Mouse (Mus musculus) forebrain, embryonic 12.5 days (tissue): Measurements from ENCODE around the gene Slc35b2. TPM values are rescaled to one million over a fixed set of nuclear protein-coding genes. Genes with fewer than 3 reads are reported as not detected.
A peak's percentile ranks its signal among the peaks of the same experiment; 100 is the strongest.

Experiments
- ATAC-seq: fragments of 200-750 bp; cut with Nextera tagmentation; 2 replicates; pipeline ENCODE4 v1.8.0; 2017; ENCODE audit warnings: moderate TSS enrichment; ENCODE audit not compliant: low FRiP score
- H3K27ac ChIP-seq: fragments of 300-500 bp; sonication (generic); 2 replicates; pipeline ENCODE4 v1.5.1; 2016; ENCODE audit warnings: mild to moderate bottlenecking
- H3K27me3 ChIP-seq: fragments of 300-500 bp; sonication (generic); 2 replicates; pipeline ENCODE4 v1.6.1; 2016; ENCODE audit warnings: mild to moderate bottlenecking
- H3K36me3 ChIP-seq: fragments of 300-500 bp; sonication (generic); replicated peaks from 2 replicates; pipeline ENCODE4 v1.6.1; 2016; ENCODE audit warnings: mild to moderate bottlenecking
- H3K4me1 ChIP-seq: fragments of 300-500 bp; sonication (generic); 2 replicates; pipeline ENCODE4 v1.6.1; 2016
- H3K4me2 ChIP-seq: fragments of 300-500 bp; sonication (generic); 2 replicates; pipeline ENCODE4 v1.6.1; 2016; ENCODE audit warnings: mild to moderate bottlenecking, moderate library complexity
- H3K4me3 ChIP-seq: fragments of 300-500 bp; sonication (generic); replicated peaks from 2 replicates; pipeline ENCODE4 v1.5.1; 2016; ENCODE audit warnings: mild to moderate bottlenecking
- H3K9ac ChIP-seq: fragments of 300-500 bp; sonication (generic); 2 replicates; pipeline ENCODE4 v1.6.1; 2016; ENCODE audit warnings: mild to moderate bottlenecking
- H3K9me3 ChIP-seq: fragments of 300-500 bp; sonication (generic); 2 replicates; pipeline ENCODE4 v1.6.1; 2016
- WGBS: fragments of 180-500 bp; shearing (Covaris S2); methylation state at CpG from one replicate; pipeline ENCODE4 v1.1.7; 2016; 5-methylcytosine and 5-hydroxymethylcytosine counted together
- polyA plus RNA-seq: library from polyadenylated mRNA; unstranded; fragments of >200 nt; fragmentation: Nextera tagmentation; extraction: Ambion mirVana; gene quantifications from 2 replicates; pipeline ENCODE4 v1.2.1, GENCODE M21; 2016

Slc35b2 gene
- 91.0 and 91.7 TPM in 2 replicates for polyA plus RNA-seq

DNA sequence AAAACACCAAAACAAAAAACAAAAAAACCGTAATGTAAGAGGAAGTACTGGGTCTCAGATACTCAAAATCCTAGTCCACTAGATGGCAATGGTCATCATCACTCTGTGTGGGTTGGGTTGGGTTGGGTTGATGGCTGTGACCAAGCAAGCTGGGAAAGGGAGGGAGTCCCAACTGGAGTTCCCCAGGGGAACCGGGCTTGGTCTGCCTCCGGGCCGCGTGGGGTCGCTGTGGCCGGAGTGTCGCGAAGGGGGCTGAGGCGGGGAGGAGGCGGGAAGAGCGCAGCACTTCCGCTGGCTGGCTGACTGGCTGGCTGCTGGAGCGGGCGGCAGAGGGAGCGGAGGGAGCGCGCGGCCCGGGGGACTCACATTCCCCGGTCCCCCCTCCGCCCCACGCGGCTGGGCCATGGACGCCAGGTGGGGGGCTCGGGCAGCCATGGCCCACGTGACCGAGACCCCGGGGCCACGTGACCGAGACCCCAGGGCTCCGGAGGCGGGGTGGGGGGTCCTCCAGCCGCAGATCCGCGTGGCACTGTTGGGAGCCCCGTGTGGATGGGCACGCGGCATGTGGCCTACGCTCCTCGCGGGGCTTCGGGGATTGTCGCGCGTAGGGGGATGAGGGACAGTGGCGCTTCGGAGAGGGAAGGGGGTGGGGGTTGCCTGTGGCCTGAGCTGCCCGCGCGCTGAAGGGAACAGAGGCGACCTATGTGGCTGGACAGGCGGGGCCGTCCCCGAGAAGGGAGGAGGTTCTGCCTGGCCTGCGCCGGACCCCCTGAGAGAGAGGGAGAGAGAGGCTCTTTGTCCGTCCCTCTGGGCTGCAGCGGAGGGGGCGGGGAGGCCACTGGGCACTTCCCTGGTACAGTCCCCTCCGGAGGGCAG lies at the start of gene Slc35b2:
Slc35b2 (plus strand) TSS at position 220 of the 876 bp plus-strand sequence.
- WGBS, result 3% methylated on average over 49 of the region's 61 CpGs
- Histone ChIP-seq H3K27ac (peak within 1 kb of the TSS; percentile 92), H3K9me3 (no peaks in the 10 kb centered on the region), H3K27me3 (no peaks in the 10 kb centered on the region; the same call in 1 of the 2 replicates), H3K9ac (peak within 1 kb of the TSS; percentile 95), H3K4me1 (peaks cover 34% of the 10 kb centered on the region), H3K4me2 (peak within 1 kb of the TSS; percentile 74), H3K36me3 (peaks cover 36% of the 10 kb centered on the region), H3K4me3 (peak within 1 kb of the TSS; percentile 83)
- peak; percentile 90 for ATAC-seq

DNA sequence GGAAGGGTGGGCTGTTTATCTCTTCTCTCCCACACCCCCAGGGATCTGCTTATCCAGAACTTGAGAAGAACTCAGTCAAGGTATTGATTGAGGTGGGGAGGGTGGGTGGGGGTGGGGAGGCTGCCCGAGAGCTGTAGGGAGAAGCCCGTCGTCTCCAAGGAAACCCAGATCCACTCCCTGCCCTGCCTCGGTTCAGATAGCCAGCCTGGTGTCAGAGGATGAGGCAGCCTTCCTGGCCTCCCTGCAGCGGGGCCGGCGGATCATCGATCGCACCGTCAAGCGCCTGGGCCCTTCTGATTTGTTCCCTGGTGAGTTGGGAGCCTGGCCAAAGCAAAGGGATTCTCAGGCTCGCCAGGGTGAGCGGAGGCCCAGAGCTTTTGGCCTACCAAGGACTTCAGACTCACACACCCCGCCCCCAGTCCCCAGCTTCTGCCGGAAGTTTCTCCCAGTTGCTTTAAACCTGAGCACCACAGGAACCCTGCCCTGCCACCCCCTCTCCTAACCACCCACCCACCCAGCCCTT lies 48.4 kb upstream of the Slc35b2 start:
- ATAC-seq, result no peak
- Histone ChIP-seq H3K27ac (no peak overlapping the region), H3K36me3 (peaks cover 26% of the 10 kb centered on the region), H3K9ac (no peak overlapping the region), H3K27me3 (no peaks in the 10 kb centered on the region), H3K4me2 (no peak overlapping the region), H3K4me1 (no peaks in the 10 kb centered on the region), H3K4me3 (no peak overlapping the region), H3K9me3 (no peaks in the 10 kb centered on the region)
- WGBS, result 51% methylated on average over 15 of the region's 15 CpGs

DNA sequence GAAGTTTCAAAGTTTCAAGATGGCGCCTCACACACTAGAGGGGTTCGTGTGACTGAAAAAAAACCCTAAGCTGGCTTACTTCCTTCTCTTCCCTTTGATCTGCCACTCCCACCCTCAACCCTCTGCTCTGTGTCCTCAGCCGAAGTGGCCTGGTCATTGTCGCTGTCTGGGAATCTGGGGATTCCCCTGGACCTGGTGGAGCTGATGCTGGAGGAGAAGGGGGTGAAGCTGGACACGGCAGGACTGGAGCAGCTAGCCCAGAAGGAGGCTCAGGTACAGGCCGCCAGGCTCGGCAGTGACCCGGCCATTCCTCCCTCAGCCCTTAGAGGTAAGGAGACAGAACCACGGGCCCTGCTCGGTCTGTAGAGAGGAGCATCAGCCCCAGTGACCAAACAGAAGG lies 47.9 kb upstream of the Slc35b2 start:
- peaks cover 29% of the 10 kb centered on the region for H3K36me3 ChIP-seq
- no peak overlapping the region for H3K4me2 ChIP-seq
- 88% methylated on average over 10 of the region's 10 CpGs for WGBS
- H3K27ac ChIP-seq, result no peak overlapping the region
- no peak overlapping the region for H3K4me3 ChIP-seq
- H3K4me1 ChIP-seq, result no peaks in the 10 kb centered on the region
- H3K9me3 ChIP-seq, result no peaks in the 10 kb centered on the region
- H3K27me3 ChIP-seq, result no peaks in the 10 kb centered on the region
- no peak overlapping the region for H3K9ac ChIP-seq
- ATAC-seq, result no peak

DNA sequence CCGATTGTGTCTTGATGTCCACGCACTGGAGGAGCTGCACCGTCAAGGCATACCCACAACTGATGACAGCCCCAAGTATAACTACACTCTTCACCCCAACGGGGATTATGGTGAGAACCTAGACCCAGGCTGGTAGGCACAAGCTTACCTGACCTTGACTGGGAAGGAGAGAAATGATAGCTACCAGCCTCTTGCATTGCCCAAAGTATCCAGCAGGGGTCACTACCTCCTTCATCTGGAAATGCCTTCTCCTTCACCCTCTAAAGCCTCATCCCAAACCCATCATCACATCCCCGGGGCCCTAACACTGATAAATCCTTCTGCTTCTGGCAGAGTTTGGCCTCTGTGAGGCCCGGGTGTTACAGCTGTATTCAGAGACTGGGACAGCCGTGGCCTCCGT lies 47.2 kb upstream of the Slc35b2 start:
- no peak overlapping the region for H3K27ac ChIP-seq
- ATAC-seq, result peak; percentile 51
- H3K4me2 ChIP-seq, result no peak overlapping the region
- peaks cover 31% of the 10 kb centered on the region for H3K36me3 ChIP-seq
- no peaks in the 10 kb centered on the region for H3K27me3 ChIP-seq
- H3K4me3 ChIP-seq, result no peak overlapping the region
- H3K9me3 ChIP-seq, result no peaks in the 10 kb centered on the region
- no peak overlapping the region for H3K9ac ChIP-seq
- 59% methylated on average over 8 of the region's 8 CpGs for WGBS
- no peaks in the 10 kb centered on the region for H3K4me1 ChIP-seq

DNA sequence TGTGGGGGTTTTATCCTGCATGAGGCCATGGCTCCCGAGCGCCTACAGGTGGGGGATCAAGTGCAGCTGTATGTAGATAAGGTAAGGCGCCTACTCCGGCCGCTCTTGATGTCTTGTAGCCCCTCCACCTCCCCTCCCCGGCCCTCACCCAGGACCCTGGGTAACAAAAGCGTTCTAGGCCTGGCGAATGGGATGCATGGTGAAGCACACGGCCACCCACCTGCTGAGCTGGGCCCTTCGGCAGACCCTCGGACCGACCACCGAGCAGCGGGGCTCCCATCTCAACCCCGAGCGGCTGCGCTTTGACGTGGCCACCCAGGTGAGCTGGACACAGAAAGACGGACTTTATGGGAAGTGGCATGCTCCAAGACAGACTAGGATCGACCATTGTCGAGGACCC lies 46.5 kb upstream of the Slc35b2 start:
- no peaks in the 10 kb centered on the region for H3K9me3 ChIP-seq
- no peak overlapping the region for H3K4me3 ChIP-seq
- no peaks in the 10 kb centered on the region; the same call in 1 of the 2 replicates for H3K4me1 ChIP-seq
- H3K27me3 ChIP-seq, result no peaks in the 10 kb centered on the region
- ATAC-seq, result no peak
- H3K27ac ChIP-seq, result no peak overlapping the region
- no peak overlapping the region for H3K4me2 ChIP-seq
- WGBS, result 93% methylated on average over 21 of the region's 21 CpGs
- no peak overlapping the region for H3K9ac ChIP-seq
- peaks cover 31% of the 10 kb centered on the region for H3K36me3 ChIP-seq

DNA sequence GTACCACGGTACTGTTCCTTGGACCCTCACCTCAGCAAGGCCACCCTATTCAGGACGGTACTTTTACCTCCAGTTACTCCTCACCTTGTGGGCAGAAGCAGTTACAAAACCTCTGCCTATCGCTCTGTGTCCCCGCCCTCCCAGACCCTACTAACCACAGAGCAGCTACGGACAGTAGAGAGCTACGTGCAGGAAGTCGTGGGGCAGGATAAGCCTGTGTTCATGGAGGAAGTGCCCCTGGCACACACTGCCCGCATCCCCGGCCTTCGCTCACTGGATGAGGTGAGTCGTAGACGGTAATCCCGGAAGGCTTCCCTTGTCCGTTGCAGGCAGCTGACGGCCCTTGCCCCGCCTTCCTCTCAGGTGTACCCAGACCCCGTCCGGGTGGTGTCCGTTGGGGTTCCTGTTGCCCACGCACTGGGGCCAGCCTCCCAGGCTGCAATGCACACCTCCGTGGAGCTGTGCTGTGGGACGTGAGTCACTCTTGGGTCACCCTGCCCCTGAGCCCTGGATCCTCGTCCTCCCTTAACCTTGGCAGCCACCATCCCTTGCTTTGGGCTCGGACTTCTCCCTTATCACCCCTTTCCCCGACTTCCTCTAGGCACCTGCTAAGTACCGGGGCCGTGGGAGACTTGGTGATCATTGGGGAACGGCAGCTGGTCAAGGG lies 46.0 kb upstream of the Slc35b2 start:
- H3K27me3 ChIP-seq, result no peaks in the 10 kb centered on the region
- no peaks in the 10 kb centered on the region for H3K9me3 ChIP-seq
- WGBS, result 93% methylated on average over 28 of the region's 28 CpGs
- no peak overlapping the region for H3K4me2 ChIP-seq
- ATAC-seq, result no peak
- peaks cover 3% of the 10 kb centered on the region for H3K4me1 ChIP-seq
- H3K9ac ChIP-seq, result no peak overlapping the region
- H3K4me3 ChIP-seq, result no peak overlapping the region
- H3K36me3 ChIP-seq, result peaks cover 31% of the 10 kb centered on the region
- H3K27ac ChIP-seq, result no peak overlapping the region

DNA sequence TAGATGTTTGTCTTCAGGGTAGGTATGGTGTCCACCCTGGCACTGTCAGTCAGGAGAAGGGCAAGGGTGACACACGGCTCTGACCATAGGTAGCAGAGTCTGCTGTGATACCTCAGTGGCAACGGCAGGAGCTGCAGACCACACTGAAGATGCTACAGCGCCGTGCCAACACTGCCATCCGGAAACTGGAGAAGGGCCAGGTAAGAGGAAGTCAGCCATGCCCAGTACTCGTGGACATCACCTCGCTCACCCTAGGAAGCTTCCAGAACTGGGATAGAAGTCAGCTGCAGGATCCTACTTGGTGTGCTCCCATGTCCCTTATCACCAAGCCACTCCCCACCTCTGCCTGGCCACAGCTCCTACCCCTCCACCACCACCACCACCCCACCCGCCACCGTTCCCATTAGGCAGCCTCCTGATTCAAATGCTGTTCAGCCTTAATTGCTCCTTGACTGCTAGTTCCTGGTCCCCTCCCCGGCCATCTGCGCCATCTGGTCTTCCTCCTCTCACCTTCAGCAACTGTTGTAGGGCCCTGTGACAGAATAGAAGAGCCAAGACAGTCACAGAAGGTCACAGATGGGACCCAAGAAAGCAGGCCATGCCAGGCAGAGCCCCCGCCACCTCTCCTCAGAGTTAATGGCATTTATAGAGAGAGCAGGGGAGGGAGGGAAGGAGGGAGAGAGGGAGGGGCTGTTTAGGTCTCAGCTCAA lies 44.8 kb upstream of the Slc35b2 start:
- no peak for ATAC-seq
- H3K27ac ChIP-seq, result no peak overlapping the region
- no peak overlapping the region for H3K4me3 ChIP-seq
- H3K36me3 ChIP-seq, result peaks cover 31% of the 10 kb centered on the region
- no peak overlapping the region for H3K9ac ChIP-seq
- no peaks in the 10 kb centered on the region for H3K9me3 ChIP-seq
- peaks cover 11% of the 10 kb centered on the region for H3K4me1 ChIP-seq
- 84% methylated on average over 12 of the region's 12 CpGs for WGBS
- H3K4me2 ChIP-seq, result no peak overlapping the region
- H3K27me3 ChIP-seq, result peaks cover 8% of the 10 kb centered on the region

DNA sequence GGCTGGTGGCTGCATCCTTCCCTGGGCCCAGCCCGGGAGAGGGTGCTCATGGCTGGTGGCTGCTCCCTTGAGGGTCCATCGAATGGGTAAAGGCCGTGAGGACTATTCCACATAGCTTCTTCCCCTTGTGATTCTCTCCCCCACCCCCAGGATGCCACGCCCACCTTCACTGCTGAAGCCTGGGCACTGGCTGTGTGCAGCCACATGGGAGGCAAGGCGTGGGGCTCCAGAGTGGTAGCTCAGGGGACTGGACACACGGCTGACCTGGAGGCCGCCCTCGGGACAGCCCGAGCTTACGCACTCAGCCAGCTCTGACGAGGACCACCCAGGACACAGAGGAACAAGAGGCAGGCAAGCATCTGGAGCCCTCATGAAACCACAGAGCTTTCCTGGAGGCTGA lies 43.5 kb upstream of the Slc35b2 start:
- H3K9me3 ChIP-seq, result no peaks in the 10 kb centered on the region
- no peak overlapping the region for H3K4me2 ChIP-seq
- no peak overlapping the region for H3K9ac ChIP-seq
- no peak overlapping the region for H3K27ac ChIP-seq
- WGBS, result 91% methylated on average over 11 of the region's 11 CpGs
- H3K27me3 ChIP-seq, result peaks cover 17% of the 10 kb centered on the region
- ATAC-seq, result no peak
- peaks cover 11% of the 10 kb centered on the region for H3K4me1 ChIP-seq
- no peak overlapping the region for H3K4me3 ChIP-seq
- peaks cover 31% of the 10 kb centered on the region for H3K36me3 ChIP-seq

DNA sequence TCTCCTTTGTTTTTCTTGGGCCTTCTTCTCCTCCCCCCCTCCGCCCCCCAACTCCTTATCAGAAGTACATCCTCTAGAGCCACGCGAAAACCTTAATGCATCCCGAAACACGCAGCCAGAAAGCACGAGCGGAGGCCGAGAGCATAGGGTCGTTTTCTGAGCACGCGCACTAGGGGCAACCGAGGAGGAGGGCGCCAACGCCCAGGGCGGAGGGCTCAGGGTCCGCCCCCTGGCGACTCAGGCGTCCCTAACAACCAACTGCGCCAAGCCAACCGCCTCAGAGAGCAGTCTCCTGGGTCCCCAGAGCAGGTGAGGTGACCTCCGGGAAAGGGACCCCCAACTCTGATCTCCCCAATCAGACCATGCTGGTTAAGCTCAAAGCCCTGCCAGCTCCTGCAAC lies 40.4 kb upstream of the Slc35b2 start, which contains the start of gene Tcte1:
Tcte1 (plus strand) TSS at position 172 of the 400 bp plus-strand sequence.
- H3K4me1 ChIP-seq, result peaks cover 16% of the 10 kb centered on the region
- peaks cover 43% of the 10 kb centered on the region for H3K27me3 ChIP-seq
- peak within 1 kb of the TSS; percentile 40 for H3K4me3 ChIP-seq
- H3K4me2 ChIP-seq, result peak within 1 kb of the TSS; percentile 76
- no peaks in the 10 kb centered on the region for H3K9me3 ChIP-seq
- peaks cover 19% of the 10 kb centered on the region for H3K36me3 ChIP-seq
- peak within 1 kb of the TSS; percentile 63 for H3K9ac ChIP-seq
- WGBS, result 0% methylated on average over 21 of the region's 21 CpGs
- no peak within 1 kb of the TSS for H3K27ac ChIP-seq
- ATAC-seq, result peak; percentile 85

DNA sequence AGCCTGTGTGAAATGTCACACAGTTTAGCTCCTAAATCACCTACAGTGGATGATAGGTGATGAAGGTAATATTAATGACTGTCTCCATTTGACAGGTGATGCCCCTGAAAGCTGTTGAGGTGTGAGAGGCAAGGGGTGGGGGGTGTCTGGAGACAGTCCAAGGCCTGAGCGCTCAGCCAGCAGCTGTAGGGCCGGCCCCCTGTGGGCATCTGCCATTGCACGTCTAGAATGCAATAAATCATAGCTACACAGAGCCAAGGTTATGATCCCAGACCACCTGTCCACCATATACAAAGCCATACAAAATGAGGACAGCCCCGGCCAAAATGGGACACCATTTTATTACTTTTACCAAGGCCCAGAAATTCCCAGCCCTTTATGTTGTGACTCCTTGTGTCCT lies 38.7 kb upstream of the Slc35b2 start:
- Histone ChIP-seq H3K27ac (no peak overlapping the region), H3K4me3 (no peak overlapping the region), H3K4me2 (no peak overlapping the region), H3K9me3 (no peaks in the 10 kb centered on the region), H3K9ac (no peak overlapping the region), H3K36me3 (peaks cover 12% of the 10 kb centered on the region), H3K4me1 (peaks cover 16% of the 10 kb centered on the region), H3K27me3 (peaks cover 54% of the 10 kb centered on the region)
- WGBS, result 78% methylated on average over 4 of the region's 4 CpGs
- no peak for ATAC-seq

DNA sequence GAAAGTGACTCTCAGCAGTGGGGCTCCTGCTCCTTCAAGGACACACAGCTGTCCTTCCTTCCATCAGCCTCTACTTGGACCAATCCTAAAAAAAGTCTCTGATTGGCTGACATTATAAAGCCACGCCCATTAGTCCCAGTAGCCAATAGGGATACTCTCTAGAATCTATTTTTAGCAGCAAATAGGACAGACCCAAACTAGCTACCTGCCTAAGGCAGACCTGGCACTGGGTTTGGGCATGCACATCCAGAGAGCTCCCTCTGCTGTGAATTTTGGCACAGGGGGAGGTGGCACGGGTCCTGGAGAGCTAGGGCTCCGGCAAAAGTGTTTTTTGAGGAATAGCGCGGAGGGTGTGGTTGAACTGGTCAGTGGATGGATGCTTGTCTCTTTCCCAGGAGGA lies 37.1 kb upstream of the Slc35b2 start:
- 16% methylated on average over 5 of the region's 5 CpGs for WGBS
- H3K4me1 ChIP-seq, result peaks cover 16% of the 10 kb centered on the region

DNA sequence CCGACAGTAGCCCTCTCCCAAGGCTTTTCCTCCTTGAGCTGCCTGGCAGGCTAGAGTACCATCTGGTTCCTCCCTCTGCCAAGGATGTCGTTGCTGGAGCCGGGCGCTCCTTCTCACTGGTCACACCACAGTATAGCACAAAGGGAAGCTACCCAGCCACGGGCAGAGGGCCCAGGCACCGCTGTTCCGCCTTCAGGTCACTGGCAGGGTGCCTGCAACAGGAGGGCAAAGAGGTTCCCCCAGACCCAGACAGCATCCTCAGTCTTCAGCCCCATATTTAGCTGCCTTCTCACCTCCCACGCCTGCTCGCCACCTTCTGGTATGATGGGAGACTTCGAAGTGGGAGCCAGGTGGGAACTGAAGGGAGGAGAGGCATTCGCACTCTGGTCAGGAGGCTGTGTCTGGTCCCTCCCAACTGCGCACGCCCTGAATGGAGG lies 33.3 kb upstream of the Slc35b2 start:
- no peak overlapping the region for H3K27ac ChIP-seq
- no peak for ATAC-seq

More for the DNA sequence above, 37.1 kb upstream of the Slc35b2 start:
- Histone ChIP-seq H3K27ac (no peak overlapping the region), H3K9ac (no peak overlapping the region), H3K4me2 (no peak overlapping the region), H3K27me3 (peaks cover 62% of the 10 kb centered on the region), H3K9me3 (no peaks in the 10 kb centered on the region), H3K36me3 (no peaks in the 10 kb centered on the region), H3K4me3 (no peak overlapping the region)
- no peak for ATAC-seq

More for the DNA sequence above, 33.3 kb upstream of the Slc35b2 start:
- WGBS, result 55% methylated on average over 13 of the region's 13 CpGs
- H3K27me3 ChIP-seq, result peaks cover 77% of the 10 kb centered on the region
- H3K9ac ChIP-seq, result no peak overlapping the region
- no peaks in the 10 kb centered on the region for H3K9me3 ChIP-seq
- H3K4me3 ChIP-seq, result no peak overlapping the region
- H3K36me3 ChIP-seq, result no peaks in the 10 kb centered on the region
- H3K4me2 ChIP-seq, result no peak overlapping the region
- peaks cover 5% of the 10 kb centered on the region; the same call in 1 of the 2 replicates for H3K4me1 ChIP-seq
